Mouse (Mus musculus): ENCODE results near the gene Srgn. TPM values are rescaled to one million over a fixed set of nuclear protein-coding genes. Genes with fewer than 3 reads are reported as not detected.
A peak's percentile ranks its signal among the peaks of the same experiment; 100 is the strongest.
"Not testable (repeated sequence)": the region's sequence is repeated elsewhere in the genome, so short reads cannot be mapped to it uniquely, and the experiment has no call there.

The Srgn gene
- total RNA-seq, 2 experiments from 2014 or later: 8.2 to 9.1 TPM

GRCm38 (mm10) chr10:62491681-62492080 lies 35.6 kb downstream of the Srgn start:
- DNase-seq (ENCODE audit: low spot score in 2 of 2); intact Hi-C loops (cut with DNase I): not testable (repeated sequence)

- intact Hi-C loops (cut with DNase I): loop anchor here (5.0 kb wide), 1 partner anchor 164 kb away; the partner anchor contains the start of gene Ddx50
- DNase-seq (ENCODE audit: low spot score in 2 of 2): peak; percentile 32 to 65
Measured at GRCm38 (mm10) chr10:62488266-62488665, 39.0 kb downstream of the Srgn start.

DNA sequence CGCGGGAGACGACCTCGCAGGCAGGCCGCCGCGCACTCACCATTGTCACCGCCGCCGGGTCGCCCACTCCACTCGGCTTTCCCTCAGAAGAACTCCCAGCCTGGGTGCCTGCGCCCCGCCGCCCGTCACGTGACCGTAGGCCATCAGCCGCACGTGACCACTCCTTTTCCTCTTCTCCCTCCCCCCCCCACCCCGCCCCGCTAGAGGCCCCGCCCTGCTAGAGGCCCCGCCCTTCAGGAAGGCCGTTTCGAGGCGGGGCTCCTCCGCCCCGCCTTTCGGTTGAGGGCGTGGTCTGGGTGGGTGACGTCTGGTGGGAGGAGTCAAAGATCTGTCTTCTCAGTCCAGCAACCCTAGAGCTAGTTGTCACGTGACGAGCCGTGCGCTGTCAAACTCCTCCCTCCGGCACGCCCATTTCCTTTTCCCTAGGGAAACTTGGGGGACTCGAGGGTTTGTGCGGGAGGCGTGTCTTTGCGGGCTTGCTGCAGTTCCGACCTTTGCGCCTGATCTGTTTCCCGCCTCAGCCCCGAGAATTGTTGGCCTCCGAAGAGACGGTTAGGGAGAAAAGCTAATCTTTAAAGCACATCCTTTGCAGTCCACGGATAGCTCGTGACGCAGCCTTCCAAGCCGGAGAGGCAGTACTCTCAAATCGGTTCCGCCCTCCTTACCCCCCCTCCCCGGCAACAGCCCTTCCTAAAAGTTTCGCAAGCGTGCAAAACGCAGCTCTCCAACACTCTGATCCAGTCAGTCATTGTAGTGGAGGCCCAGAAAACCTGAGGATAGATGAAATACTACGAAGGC lies 40.4 kb downstream of the Srgn start, which contains the start of gene Vps26a:
Gene Vps26a (minus strand): TSS at position 188 of the 798 bp plus-strand sequence.
- intact Hi-C loops (cut with DNase I): loop anchor here (2.0 to 5.0 kb wide), 2 partner anchors 36 to 165 kb away; partner anchors contain the start of gene Ddx50
- DNase-seq (ENCODE audit: low spot score in 2 of 2): peak; percentile 95 to 99

DNA sequence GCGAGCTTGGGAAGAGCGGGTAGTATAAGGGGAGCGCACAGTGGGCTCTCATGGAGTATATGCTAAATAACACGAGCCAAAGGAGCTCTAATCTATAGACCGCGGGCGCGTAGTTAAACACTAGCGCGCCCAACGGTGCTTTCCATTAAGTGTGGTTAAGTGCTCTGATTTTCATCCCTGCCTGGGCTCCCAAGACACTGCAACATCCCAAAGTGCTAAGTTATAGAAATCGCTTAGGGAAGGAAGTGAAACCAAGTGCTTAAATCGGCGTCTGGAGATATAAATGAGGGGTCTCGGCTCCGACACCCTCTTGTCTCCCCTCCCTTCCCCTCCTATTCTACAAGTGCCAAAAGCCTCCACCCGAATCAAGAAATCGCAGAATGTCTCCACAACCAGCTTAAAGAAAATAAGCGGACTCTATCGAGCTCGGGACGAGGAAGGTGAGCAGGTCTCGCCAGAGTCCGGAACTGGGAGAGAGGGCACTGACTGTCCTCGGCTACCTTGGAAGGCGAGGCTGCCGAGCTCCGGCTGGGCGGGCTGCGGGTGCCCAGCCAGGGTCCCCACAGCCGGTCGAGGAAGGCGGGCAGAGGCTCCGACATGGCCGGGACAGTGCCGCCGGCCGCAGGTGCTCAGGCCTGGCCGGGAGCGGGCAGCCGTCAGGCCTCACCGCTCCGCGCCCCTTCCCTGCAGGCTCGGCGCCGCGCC lies 41.2 kb downstream of the Srgn start:
- intact Hi-C loops (cut with DNase I): loop anchor here (2.0 to 5.0 kb wide), 2 partner anchors 35 to 166 kb away; partner anchors contain the start of gene Ddx50
- peak in 1 of 2 experiments; percentile 18 for DNase-seq (ENCODE audit: low spot score in 2 of 2)

DNA sequence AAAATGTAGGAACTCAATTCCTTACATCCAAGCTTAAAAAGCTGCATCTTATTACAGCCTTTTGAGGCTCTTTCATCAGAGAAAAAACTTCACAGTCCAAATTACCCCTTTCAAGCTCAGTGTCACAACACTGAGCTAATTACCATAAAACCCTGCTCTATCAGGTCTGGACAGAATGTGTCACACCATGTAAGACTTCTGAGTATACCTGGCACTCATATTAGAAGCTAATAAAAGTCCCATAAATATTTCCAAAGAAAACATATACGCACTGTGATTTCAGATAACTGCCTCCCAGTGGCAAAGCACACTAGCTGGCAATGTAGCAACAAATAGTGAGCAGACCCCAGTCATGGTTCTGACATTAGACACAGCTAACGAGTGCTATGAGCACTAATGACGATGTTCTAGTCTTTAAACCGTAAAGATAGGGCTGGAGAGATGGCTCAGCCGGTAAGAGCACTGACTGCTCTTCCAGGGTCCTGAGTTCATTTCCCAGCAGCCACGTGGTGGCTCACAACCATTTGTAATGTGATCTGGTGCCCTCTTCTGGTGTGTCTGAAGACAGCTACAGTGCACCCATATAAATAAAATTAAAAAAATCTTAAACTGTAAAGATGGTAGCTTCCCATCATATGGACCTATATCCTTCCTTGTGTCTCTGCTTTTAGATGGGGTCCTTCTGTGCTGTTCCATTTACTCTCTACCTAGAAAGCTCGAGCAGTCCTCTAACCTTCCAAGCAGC lies 46.0 kb downstream of the Srgn start:
- DNase-seq (ENCODE audit: low spot score in 2 of 2): no peak
- intact Hi-C loops (cut with DNase I): no loop called here

DNA sequence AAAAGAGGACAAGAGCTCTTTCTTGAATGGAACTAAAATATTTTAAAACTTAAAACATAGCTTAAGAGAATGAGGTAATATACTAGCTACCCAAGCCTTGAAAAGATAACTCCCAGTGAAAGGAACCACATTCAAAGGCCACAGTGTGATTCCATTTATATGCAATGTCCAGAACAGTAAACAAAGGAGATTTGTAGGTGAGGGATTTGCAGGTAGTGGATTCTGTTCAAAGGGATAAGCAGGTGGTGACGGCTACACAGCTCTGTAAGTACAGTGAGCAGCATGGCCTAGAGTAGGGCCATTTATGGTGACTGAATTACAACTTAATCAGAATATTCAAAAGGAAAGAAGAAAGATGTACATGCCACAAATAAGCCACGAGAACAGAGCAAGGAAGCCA lies 50.3 kb downstream of the Srgn start:
- no peak for DNase-seq (ENCODE audit: low spot score in 2 of 2)
- intact Hi-C loops (cut with DNase I): no loop called here

GRCm38 (mm10) chr10:62474944-62475343 lies 52.3 kb downstream of the Srgn start:
- intact Hi-C loops (cut with DNase I): no loop called here
- no peak for DNase-seq (ENCODE audit: low spot score in 2 of 2)

DNA sequence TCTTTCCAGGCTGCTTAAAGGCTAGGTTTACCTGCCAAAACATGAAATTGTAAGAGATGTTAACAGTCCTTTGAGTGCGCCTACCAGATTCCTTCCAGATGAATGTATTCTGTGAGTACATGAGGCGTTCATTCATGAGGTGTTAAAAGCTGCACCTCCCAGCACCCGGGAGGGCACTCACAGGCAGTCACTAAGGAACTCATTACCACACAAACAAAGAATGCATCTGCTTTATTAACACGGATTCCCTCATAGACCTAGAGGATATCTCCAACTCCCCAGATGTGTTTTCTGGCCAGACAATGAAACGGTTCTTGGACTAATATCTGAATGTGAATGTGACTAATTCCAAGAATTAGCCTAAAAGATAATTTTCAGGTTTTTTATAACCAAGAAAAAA lies 56.1 kb downstream of the Srgn start:
- intact Hi-C loops (cut with DNase I): no loop called here
- DNase-seq (ENCODE audit: low spot score in 2 of 2): no peak

DNA sequence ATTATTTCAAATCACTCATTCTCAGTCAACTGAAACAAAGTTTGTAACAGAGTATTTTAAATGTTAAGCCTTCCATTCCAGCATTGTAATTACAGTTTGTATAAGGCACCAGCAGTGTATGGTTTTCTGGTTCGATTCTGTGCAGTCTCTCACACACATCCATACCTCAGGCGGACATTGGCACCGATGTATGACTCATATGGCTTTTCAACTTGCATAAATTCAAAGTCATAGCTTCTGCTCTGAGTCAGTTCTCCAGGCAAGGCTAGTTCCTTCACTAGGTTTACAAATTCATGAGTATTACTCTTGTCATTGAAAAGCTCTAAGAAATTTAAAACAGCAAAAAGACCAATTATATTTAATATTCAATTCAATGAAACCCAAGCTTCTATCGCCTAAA lies 57.5 kb downstream of the Srgn start:
- intact Hi-C loops (cut with DNase I): no loop called here

GRCm38 (mm10) chr10:62461321-62461720 lies 65.9 kb downstream of the Srgn start:
- intact Hi-C loops (cut with DNase I): no loop called here
- DNase-seq (ENCODE audit: low spot score in 2 of 2): no peak

More for the DNA sequence above, 57.5 kb downstream of the Srgn start:
- no peak for DNase-seq (ENCODE audit: low spot score in 2 of 2)

DNA sequence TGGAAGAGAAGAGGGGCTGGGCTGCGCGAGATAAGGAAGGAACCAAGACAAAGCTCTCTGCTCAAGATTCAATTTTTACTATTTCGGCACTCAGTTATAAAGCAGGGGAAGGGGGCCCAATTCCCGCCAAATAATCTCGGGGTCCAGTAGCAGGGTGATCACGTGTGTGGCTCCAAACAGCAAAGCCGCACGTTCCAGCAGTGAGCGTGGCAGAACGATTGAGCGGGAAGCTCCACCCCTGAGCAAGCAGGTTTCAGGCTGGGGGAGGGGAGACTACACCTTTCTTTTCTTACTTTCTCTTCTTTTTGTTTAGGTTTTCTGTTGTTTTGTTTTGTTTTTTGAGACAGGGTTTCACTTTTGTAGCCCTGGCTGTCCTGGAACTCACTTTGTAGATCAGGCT lies 75.2 kb downstream of the Srgn start:
- DNase-seq (ENCODE audit: low spot score in 2 of 2); intact Hi-C loops (cut with DNase I): not testable (repeated sequence)

- no peak for DNase-seq (ENCODE audit: low spot score in 2 of 2)
- intact Hi-C loops (cut with DNase I): loop anchor here (2.0 kb wide), 1 partner anchor 37 kb away; the partner anchor contains the start of gene Vps26a
Measured at GRCm38 (mm10) chr10:62450280-62450640, 77.0 kb downstream of the Srgn start.

DNA sequence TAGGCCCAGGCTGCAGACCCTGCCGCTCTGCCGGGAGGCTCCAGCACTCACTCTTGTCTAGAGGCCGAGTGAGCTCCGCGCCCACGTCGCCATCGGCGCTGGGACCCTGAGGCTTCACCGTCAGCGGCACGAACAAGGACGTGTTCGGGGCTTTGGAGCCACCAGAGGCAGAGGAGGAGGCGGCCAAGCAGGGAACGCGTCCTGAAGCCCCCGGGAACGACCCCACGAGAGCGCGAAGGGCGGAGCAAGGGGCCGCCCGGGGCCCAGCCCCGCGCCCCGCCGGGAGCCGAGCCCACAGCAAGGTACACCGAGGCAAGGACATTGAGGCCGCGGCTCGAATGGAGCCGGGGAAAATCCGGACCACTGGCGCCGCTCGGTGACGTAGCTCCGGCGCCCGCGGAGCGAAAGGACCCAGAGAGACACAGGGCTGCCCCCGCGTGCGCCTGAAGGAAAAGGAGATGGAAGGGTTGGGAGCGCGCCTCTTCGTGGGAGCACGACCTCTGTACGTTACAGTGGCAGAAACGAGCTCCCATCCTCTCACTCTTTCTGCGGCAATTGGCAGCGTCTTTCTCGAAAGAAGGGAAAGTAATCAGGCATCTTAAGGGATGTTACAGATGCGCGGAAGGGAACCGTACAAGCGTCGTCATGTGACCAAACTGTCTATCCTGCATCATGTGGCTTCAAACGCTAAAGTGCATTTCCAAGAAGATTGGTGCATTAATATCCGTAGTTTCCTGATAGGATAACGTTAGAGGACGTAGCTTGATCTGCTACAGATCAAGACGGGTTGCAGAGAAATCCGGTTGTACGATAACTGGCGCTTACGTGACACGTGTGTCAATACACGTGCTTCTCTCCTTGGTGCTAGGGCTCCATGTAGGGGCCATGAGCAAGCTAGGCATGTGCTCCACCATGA lies 77.6 kb downstream of the Srgn start, which contains the start of the genes 4930507D05Rik and Supv3l1:
Gene 4930507D05Rik (plus strand): TSS at position 126 of the 916 bp plus-strand sequence.
Gene Supv3l1 (minus strand): TSS at position 375 of the 916 bp plus-strand sequence.
- peak; percentile 92 to 94 for DNase-seq (ENCODE audit: low spot score in 2 of 2)
- intact Hi-C loops (cut with DNase I): loop anchor here (1.0 to 2.0 kb wide), 2 partner anchors 37 to 109 kb away; partner anchors contain the start of gene Vps26a

Other genes with a start within 250 kb of the Srgn start
- gene Hk1, start 147.5 kb downstream of the Srgn start, total RNA-seq (2021): 100 to 1,000 TPM; 305 to 321 TPM
- 10 to 100 TPM; 12.9 to 13.3 TPM for gene Hkdc1, start 105.0 kb downstream of the Srgn start, total RNA-seq (2021)
- gene 4930507D05Rik, start 78.0 kb downstream of the Srgn start, total RNA-seq (2021): 1 to 10 TPM; 1.3 to 1.8 TPM
- 10 to 100 TPM; 22.0 to 22.6 TPM for gene Supv3l1, start 77.7 kb downstream of the Srgn start, total RNA-seq (2021)
- gene Vps26a, start 40.6 kb downstream of the Srgn start, total RNA-seq (2021): 10 to 100 TPM; 48.9 to 52.9 TPM
- 100 to 1,000 TPM; 169 to 181 TPM for gene Kif1bp, start 51.0 kb upstream of the Srgn start, total RNA-seq (2021)
- gene Ddx21, start 74.8 kb upstream of the Srgn start, total RNA-seq (2021): 10 to 100 TPM; 21.7 to 22.2 TPM
- 10 to 100 TPM; 85.1 to 95.6 TPM for gene Ddx50, start 123.8 kb upstream of the Srgn start, total RNA-seq (2021)
- gene Stox1, start 198.7 kb upstream of the Srgn start, total RNA-seq (2021): 1 to 10 TPM; 4.8 to 6.9 TPM

Data from left cerebral cortex, postnatal 25 days (tissue).